Mouse (Mus musculus): ENCODE measurements around the gene Kctd17. TPM values are rescaled to one million over a fixed set of nuclear protein-coding genes. Genes with fewer than 3 reads are reported as not detected.
A peak's percentile ranks its signal among the peaks of the same experiment; 100 is the strongest.

The Kctd17 gene
- polyA plus RNA-seq, 1 experiment, result 380 TPM

DNA sequence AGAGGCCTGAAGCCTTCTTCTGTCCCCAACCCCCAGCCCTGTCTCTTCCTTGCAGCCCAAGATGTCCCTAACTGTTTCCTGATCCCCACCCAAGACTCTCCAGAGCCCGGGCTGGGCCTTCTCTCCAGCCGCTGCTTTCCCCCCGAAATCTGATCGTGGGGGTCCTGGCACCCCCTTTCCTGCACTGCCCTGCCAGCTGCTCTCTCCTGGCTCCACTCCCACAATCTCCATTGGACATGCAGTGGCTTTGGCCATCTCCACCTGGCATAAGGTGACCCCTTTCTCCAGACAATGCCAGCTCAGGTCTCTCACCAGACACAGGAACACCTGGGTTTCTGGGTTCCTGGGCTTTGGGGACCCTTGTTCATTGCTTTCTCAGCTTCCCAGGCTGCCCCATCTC, 49.7 kb downstream of the Kctd17 start:
- no peak for DNase-seq (ENCODE audit: extremely low spot score in 1 of 2, low spot score in 1 of 2)

- peak in 1 of 2 experiments; percentile 9 for DNase-seq (ENCODE audit: extremely low spot score in 1 of 2, low spot score in 1 of 2)
These were observed 51.1 kb downstream of the Kctd17 start for GRCm38 (mm10) chr15:78479470-78479869.

DNA sequence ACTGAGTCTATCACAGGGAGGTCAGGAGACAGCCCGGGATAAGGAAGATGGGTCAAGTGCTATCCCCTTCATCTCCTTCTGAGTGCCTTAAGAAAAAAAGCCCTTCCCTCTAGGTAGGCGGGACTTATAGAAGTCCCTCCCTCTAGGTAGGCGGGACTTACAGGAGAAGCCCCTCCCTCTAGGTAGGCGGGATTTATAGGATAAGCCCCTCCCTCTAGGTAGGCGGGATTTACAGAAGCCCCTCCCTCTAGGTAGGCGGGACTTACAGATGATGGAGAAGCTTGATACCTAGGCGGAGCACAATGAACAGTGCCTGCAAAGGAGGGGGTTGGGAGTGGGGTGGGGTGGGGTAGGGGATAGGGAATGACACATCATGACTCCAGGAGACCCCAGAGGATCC, 51.7 kb downstream of the Kctd17 start:
- DNase-seq (ENCODE audit: extremely low spot score in 1 of 2, low spot score in 1 of 2), result no peak

DNA sequence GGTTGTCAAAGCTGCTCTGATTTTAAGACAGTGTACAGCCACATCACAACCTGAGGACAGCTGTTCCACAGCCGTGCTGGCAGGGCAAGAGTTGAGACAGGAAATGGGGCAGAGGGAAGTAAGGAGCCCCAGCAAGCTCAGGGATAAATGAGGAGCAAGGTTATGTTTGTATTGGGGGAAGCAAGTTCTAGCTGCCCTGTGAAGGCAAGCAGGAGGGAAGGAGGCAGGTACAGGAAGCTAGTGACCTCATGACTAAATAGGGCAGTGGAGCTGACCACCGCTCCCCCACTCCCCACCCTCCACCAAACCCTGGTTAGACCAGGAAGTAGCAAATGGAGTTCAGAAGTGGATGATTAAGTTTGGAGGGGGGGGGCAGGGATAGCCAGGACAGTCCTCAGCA, 52.6 kb downstream of the Kctd17 start:
- no peak for DNase-seq (ENCODE audit: extremely low spot score in 1 of 2, low spot score in 1 of 2)

DNA sequence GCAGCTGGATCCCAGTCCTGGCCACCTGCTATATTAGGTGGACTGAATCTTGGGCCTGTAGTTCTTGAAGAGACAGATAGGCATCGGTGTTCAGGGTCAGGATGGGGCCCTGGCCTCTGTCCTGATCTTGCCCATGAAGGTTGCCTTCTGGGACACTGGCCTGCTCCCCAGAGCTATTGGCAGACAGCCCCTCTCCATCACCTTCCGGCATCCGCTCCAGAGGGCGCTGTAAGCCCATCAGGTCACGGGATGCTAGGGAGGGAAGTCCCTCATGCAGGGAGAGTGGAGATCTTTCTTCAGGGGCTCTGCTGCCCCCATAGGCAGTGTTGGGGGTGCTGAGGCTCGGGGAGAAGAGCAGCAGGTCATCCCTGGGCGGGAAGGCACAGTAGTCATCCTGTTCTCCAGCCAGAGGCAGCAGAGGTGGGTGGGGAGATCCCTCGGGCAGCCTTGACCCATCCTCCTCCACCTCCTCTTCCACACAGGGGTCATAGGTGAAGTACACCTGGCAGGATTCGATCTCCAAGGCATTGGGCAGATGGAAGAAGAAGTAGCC, 53.2 kb downstream of the Kctd17 start:
- no peak for DNase-seq (ENCODE audit: extremely low spot score in 1 of 2, low spot score in 1 of 2)

DNA sequence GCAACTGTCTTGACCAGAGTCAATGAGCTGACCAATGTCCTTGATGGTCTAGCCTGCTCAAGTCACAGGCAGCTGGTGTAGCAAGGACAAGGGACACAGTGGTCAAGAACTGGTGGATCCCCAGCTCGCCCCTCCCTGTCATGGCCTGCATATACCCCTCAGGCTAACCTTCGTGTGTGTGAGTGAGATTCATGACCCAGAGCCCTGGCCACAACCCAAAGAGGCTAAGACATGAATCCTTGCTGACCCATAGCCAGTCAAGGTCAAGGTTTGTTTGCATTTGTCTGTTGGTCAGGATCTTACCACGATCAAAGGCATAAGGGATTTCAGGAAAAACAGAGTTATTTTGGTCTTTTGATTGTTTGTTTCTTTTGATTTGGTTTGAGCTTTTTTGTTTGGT, 54.2 kb downstream of the Kctd17 start:
- no peak for DNase-seq (ENCODE audit: extremely low spot score in 1 of 2, low spot score in 1 of 2)

GRCm38 (mm10) chr15:78483311-78483710, 54.9 kb downstream of the Kctd17 start:
- DNase-seq (ENCODE audit: extremely low spot score in 1 of 2, low spot score in 1 of 2), result peak in 1 of 2 experiments; percentile 13

- no peak for DNase-seq (ENCODE audit: extremely low spot score in 1 of 2, low spot score in 1 of 2)
These were observed 58.2 kb downstream of the Kctd17 start for GRCm38 (mm10) chr15:78486564-78486963.

DNA sequence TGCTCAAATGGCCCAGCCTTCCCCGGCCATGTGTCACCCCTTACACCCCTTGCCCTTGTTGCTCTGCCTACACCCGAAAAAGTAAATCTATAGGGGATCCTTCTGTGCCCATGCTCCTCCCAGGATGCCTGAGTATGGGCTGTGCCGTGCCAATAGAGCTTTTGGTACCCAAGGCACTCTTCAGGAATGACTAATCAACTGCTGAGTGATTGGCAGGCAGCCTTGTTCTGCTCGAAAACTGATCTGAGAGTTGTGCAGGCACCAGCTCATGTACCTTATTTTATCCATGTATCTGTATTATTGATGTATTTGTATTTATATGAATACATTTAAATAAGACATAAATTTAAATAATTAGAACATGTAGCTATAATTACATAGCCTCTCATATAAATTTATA, 58.7 kb downstream of the Kctd17 start:
- no peak for DNase-seq (ENCODE audit: extremely low spot score in 1 of 2, low spot score in 1 of 2)

Other genes starting within 250 kb of the Kctd17 start
- 36.5 and 62.8 TPM in 2 replicates for gene Pvalb, start 222.2 kb upstream of the Kctd17 start, polyA plus RNA-seq (2012; rRNA removed)
- 2.2 and 3.1 TPM in 2 replicates for gene Ncf4, start 183.8 kb upstream of the Kctd17 start, polyA plus RNA-seq (2012; rRNA removed)
- 0.53 and 0.80 TPM in 2 replicates for gene Csf2rb2, start 122.8 kb upstream of the Kctd17 start, polyA plus RNA-seq (2012; rRNA removed)
- 1.2 and 1.7 TPM in 2 replicates for gene Csf2rb, start 102.8 kb upstream of the Kctd17 start, polyA plus RNA-seq (2012; rRNA removed)
- 0.12 TPM in 1 of 2 replicates, not detected in the other for gene Tex33, start 32.7 kb upstream of the Kctd17 start, polyA plus RNA-seq (2012; rRNA removed)
- 69.7 and 75.1 TPM in 2 replicates for gene Tst, start 22.7 kb upstream of the Kctd17 start, polyA plus RNA-seq (2012; rRNA removed)
- 58.0 and 66.0 TPM in 2 replicates for gene Mpst, start 22.1 kb upstream of the Kctd17 start, polyA plus RNA-seq (2012; rRNA removed)
- 0.16 and 0.17 TPM in 2 replicates for gene Tmprss6, start 40.1 kb downstream of the Kctd17 start, polyA plus RNA-seq (2012; rRNA removed)
- 0.18 and 0.29 TPM in 2 replicates for gene Il2rb, start 66.7 kb downstream of the Kctd17 start, polyA plus RNA-seq (2012; rRNA removed)
- 4.7 and 4.9 TPM in 2 replicates for gene C1qtnf6, start 102.9 kb downstream of the Kctd17 start, polyA plus RNA-seq (2012; rRNA removed)
- gene Sstr3, start 116.1 kb downstream of the Kctd17 start, polyA plus RNA-seq (2012; rRNA removed), result 18.5 and 24.4 TPM in 2 replicates
- gene Rac2, start 144.2 kb downstream of the Kctd17 start, polyA plus RNA-seq (2012; rRNA removed), result 2.7 and 4.7 TPM in 2 replicates
- gene Cyth4, start 168.5 kb downstream of the Kctd17 start, polyA plus RNA-seq (2012; rRNA removed), result 14.7 and 16.9 TPM in 2 replicates

All from frontal cortex, adult 2 months (tissue).